Mouse (Mus musculus) gastrocnemius, adult 18-20 months (tissue): ENCODE measurements at regions not wholly inside any gene's neighbourhood (a gene's known extent, or its start where the extent isn't known, plus 50 kb on each side); places are given as distances from the start of the nearest gene placed in this dataset.
A peak's percentile ranks its signal among the peaks of the same experiment; 100 is the strongest.

Experiments used
- DNase-seq: peaks from one replicate; pipeline ENCODE4 v3.0.0; 2021; ENCODE audit warnings: low spot score

DNA sequence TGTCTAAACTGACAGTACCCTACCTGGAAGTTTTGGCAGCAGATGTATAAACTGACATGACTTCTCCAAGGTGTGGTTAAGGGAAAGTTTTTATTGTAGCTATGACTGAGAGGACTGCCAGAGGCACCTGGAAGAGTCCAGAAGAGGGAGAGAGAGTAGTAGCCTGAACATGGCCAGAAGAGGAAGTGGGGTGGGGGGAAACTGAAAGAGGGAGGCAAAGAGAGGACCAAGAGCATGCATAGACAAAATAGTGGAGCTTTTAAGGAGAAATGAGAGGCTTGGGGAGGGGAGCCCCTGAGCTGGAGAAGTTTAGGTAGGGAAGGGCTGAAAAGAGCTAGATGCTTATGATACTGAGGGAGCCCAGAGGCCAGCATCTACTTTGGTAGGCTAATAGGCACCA lies 255.2 kb upstream of the Id2 start:
- DNase-seq, result no peak

- DNase-seq, result no peak
Observed at GRCm38 (mm10) chr12:25344354-25344753, 247.4 kb upstream of the Id2 start.

GRCm38 (mm10) chr12:25338771-25339170 lies 241.8 kb upstream of the Id2 start:
- DNase-seq, result no peak

- no peak for DNase-seq
Observed at GRCm38 (mm10) chr12:25335930-25336329, 239.0 kb upstream of the Id2 start.

- DNase-seq, result no peak
Observed at GRCm38 (mm10) chr12:25335069-25335468, 238.1 kb upstream of the Id2 start.

GRCm38 (mm10) chr12:25332384-25333035 lies 235.6 kb upstream of the Id2 start:
- no peak for DNase-seq

DNA sequence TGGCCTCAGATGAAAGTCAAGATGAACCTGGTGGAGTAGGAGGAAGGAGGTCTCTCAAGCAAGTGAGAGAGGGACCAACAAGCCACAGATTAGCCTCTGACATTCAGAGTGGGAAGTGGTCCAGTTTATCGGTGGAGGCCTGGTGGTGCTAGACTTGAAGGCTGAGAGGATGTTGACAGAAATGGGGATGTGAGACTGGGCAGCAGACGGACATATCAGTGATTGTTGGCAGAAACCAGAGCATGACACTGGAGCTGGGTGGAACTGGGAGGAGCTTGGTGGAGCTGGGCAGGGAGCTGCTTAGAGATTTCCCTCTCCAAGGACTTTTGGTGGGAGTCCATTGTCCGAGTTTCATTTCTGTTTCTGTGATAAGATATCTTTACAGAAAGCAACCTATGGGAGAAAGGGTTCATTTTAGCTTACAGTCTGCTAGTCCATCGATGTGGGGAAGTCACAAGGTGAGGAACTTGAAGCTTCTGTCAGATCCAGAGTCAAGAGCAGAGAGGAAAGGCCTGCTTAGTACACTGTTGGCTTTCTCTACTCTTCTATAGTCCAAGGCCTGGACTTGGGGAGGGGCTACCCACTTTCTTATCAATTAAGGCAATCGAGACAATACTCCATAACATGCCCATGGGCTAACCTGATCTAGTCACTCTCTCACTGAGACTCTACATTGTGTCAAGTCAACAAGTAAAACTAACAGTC lies 233.2 kb upstream of the Id2 start:
- peak; percentile 25 for DNase-seq

- DNase-seq, result no peak
Observed at GRCm38 (mm10) chr12:25325901-25326300, 229.0 kb upstream of the Id2 start.

- DNase-seq, result no peak
Observed at GRCm38 (mm10) chr12:25323171-25323570, 226.2 kb upstream of the Id2 start.

- DNase-seq, result no peak
Observed at GRCm38 (mm10) chr12:25320262-25320767, 223.4 kb upstream of the Id2 start.

DNA sequence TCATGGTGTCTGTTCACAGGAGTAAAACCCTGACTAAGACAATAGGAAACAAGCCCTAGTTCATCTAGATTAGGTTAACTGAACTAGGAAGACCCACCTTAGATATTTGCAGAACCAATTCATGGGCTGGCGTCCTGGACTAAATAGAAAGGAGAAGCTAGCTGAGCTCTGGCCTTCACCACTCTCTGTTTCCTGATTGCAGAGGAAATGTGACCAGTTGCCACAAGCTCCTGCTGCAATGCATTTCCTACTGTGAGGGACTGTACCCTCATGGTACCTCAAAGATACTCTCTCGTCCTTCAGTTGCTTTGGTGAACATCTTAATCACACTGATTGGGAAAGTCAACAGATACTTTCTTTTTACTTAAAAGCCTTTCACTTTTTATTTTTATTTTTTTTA lies 222.9 kb upstream of the Id2 start:
- DNase-seq, result no peak

GRCm38 (mm10) chr12:25318072-25318671 lies 221.2 kb upstream of the Id2 start:
- DNase-seq, result no peak

DNA sequence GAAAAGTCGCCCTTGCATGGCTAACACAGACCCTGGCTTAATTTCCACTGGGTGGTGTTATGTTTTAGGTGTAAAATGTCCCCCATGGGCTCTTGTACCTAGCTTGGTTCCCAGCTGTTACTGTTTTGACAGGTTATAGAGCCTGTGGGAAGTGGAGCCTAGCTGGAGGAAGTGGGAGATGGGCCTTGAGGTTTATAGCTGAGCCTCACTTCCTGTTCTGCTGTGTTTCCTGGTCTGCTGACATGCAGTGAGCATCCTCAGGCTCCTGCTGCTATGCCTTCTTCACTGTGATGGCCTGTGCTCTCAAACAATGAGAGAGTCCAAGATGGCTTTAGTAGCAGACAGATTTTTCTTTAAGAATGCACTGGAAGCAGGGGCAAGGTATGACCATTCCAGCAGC lies 219.0 kb upstream of the Id2 start:
- DNase-seq, result no peak

DNA sequence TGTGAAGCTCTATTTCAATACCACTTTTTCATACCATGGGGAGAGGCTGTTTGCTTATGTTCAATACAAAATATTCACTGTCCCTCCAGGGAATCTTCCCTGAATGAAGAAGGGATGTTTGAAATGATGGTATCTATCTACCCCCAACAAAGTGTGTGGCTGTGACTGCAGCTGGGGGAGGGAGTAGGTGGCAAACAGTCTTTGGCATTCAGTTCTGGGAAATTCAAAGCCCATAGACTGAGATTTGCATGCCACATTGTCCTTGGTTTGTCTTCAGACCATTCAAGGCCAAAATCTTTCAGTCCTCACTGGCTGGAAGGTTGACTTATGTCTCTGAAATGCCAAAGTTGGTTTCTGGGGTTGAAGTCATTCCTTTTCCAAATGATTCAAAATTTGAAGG lies 216.3 kb upstream of the Id2 start:
- no peak for DNase-seq

- no peak for DNase-seq
Observed at GRCm38 (mm10) chr12:25312390-25312789, 215.4 kb upstream of the Id2 start.

DNA sequence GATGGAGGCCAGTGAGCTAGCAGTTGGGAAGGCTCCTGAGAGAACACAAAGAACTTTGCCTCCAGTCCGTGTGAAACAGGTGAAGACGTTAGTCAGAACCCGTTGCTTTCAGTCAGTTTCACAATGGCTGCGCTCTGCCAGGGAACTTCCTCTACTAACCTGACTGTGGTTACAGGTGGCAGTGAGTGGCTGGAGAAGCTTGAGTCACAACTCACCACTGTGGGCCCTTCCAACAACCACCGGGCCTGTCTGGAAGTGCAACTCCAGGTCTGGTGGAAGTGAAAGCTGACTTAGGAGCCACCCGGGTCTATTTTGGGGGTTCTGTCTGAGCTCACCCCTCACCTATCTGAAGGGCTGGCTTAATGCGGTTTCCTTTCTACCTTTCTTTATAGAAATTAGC lies 214.8 kb upstream of the Id2 start:
- no peak for DNase-seq

GRCm38 (mm10) chr12:25310293-25310946 lies 213.5 kb upstream of the Id2 start:
- peak; percentile 49 for DNase-seq

GRCm38 (mm10) chr12:25309234-25309633 lies 212.3 kb upstream of the Id2 start:
- peak; percentile 7 for DNase-seq

DNA sequence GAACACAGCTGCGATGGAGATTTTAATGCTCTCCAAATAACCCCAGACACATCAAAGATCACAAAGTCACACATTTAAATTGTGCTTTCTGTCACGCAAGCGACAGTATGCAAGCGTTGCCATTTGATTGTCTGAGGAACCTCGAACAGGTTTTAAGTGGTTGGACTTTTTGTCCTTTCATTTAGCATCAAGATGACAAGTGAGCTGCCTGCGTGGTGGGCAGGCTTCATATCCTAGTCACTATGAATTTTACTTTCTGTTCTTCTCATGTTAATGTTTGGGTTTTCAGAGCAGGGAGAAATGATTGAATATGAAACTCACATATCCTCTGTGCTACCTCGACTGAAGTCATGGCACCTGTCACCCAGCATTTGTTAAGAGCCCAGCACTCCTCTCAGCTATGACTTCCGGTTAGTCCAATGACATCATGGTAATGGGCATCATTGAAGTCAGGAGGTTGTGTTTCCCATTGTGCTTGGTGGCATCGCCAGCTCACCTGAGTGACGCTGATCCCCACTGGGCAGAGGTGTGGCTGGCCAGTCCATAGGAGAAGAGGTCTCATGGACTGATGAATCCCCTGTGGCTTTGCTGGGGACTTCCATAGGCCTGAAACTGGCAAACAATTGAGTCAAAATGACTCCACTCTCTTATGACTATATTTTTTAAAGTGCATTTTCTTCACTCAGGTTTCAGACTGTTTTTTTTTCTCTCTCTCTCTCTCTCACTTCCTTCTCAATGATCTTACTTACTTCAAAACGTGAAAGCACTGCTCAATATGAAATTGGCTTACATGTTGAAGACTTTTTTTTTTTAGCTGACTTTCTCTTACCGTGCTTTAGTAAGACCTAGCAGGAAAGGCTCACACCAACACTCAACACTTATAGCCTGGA lies 209.1 kb upstream of the Id2 start:
- no peak for DNase-seq

DNA sequence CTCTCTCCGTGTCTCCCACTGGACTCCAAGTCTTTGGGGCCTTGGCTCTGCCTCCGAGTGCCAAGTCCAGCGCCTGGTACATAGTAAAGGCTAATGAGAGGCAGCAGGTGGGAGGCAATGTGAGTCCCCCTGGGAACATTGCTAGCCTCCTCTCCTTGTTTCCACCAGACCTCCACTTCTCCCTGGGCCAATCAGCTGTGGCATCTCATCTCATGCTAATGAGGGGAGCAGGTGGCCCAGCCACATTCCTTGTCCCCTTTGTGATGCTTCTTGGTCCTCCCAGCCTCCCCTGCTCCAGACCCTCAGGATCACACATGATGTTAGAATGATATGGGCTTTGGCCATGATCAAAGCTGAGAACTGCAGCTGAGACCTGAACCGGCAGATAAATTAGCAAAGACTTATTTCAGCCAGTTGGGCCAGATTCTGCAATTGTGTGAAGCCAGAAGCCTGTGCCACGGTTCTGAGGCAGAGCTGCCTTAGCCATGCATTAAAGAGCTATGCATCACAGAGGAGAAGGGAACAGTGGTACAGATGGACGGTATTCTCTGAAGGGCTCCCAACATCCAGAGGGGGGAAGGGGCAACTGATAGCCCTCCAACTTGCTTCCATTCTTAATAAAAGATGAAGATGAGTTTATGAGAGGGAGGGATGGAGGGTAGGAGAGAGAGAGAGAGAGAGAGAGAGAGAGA lies 208.0 kb upstream of the Id2 start:
- DNase-seq, result no peak
